Mouse (Mus musculus) liver, adult 2 months (tissue): ENCODE measurements around the gene Tmem131l.
"Not testable (repeated sequence)": the region's sequence is repeated elsewhere in the genome, so short reads cannot be mapped to it uniquely, and the experiment has no call there.

Source experiments
- CTCF ChIP-seq: fragments of 200-500 bp; IDR thresholded peaks from 2 replicates; pipeline ENCODE4 v1.5.1; 2011; ENCODE audit warnings: low read depth, low read length, control low read depth
- POLR2A ChIP-seq: fragments of 200-500 bp; IDR thresholded peaks from 2 replicates; pipeline ENCODE4 v1.6.1; 2011; ENCODE audit warnings: low read length, control low read depth; ENCODE audit not compliant: insufficient read depth; ENCODE audit errors: extremely low read depth

DNA sequence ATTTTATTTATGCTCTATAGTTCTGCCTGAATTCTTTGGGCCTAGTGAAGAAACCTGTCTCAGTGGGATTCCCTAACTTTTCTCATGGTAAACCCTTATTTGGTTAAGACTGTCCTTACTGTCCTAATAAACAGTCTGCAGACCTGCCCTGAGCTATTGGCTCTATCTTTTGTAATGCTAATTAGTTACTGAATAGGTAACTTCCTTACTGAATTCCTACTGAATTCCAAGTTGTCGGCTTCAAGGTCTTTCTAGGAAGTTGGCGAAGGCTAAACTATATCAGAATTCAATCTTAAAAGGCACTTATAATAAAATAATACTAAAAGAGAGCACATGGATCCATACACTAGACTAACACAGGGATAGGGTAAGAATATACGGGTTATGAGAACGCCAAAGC is 168.0 kb downstream of the Tmem131l start:
- not testable (repeated sequence) for TF ChIP-seq CTCF, POLR2A
